Mouse (Mus musculus) CH12.LX (cell line): ENCODE results near the gene Zkscan14. TPM values are rescaled to one million over a fixed set of nuclear protein-coding genes. Genes with fewer than 3 reads are reported as not detected.
A peak's percentile ranks its signal among the peaks of the same experiment; 100 is the strongest.

Experiments
- DNase-seq: peaks from one replicate; pipeline ENCODE4 v3.0.0-alpha.2; 2013; ENCODE audit errors: extremely low read depth
- H3K27ac ChIP-seq: 2 replicates; pipeline ENCODE4 v1.5.1; 2012; ENCODE audit warnings: low read depth, mild to moderate bottlenecking, control low read depth, moderate library complexity; ENCODE audit not compliant: insufficient read depth
- H3K27me3 ChIP-seq: replicated peaks from 2 replicates; pipeline ENCODE3; 2012; ENCODE audit warnings: inconsistent platforms
- H3K36me3 ChIP-seq, 2 experiments: replicated peaks in 1 of 2; 2 replicates each; pipeline versions ENCODE3 to v1.6.1; 2012; ENCODE audit warnings: inconsistent platforms in 1 of 2, low read length in 1 of 2, mild to moderate bottlenecking in 1 of 2, mixed read lengths in 1 of 2, moderate library complexity in 1 of 2; ENCODE audit not compliant: control insufficient read depth in 1 of 2, insufficient read depth in 1 of 2
- H3K4me1 ChIP-seq, 2 experiments: 2 replicates each; pipeline ENCODE4 v1.6.1; 2012; ENCODE audit warnings: inconsistent platforms in 1 of 2, moderate library complexity in 1 of 2; ENCODE audit not compliant: insufficient read depth in 2 of 2, control insufficient read depth in 1 of 2
- H3K4me2 ChIP-seq: 2 replicates; pipeline ENCODE4 v1.6.1; 2012; ENCODE audit warnings: low read depth, mild to moderate bottlenecking, control low read depth; ENCODE audit not compliant: poor library complexity, insufficient read depth, severe bottlenecking
- H3K4me3 ChIP-seq, 3 experiments: fragments of 150-350 bp in 1 of 3; sonication (generic) in 1 of 3; replicated peaks in 1 of 3; 2 replicates each; pipeline versions ENCODE3 to v1.5.1; 2011 to 2012; ENCODE audit warnings: low read depth in 2 of 3, low read length in 2 of 3, mild to moderate bottlenecking in 2 of 3, moderate library complexity in 2 of 3, control low read depth in 1 of 3, improper control_type of control experiment in 1 of 3, inconsistent platforms in 1 of 3, mixed read lengths in 1 of 3; ENCODE audit not compliant: poor library complexity in 1 of 3
- H3K79me2 ChIP-seq: replicated peaks from 2 replicates; pipeline ENCODE4 v1.6.1; 2012; ENCODE audit warnings: mild to moderate bottlenecking, moderate library complexity; ENCODE audit not compliant: control insufficient read depth, poor library complexity, insufficient read depth, severe bottlenecking; ENCODE audit errors: extremely low read depth
- H3K9ac ChIP-seq: 2 replicates; pipeline ENCODE4 v1.6.1; 2012; ENCODE audit warnings: low read depth, mild to moderate bottlenecking, control low read depth, moderate library complexity; ENCODE audit not compliant: insufficient read depth
- H3K9me3 ChIP-seq: replicated peaks from 2 replicates; pipeline ENCODE3; 2012; ENCODE audit warnings: low read length, inconsistent platforms, mixed read lengths
- BHLHE40 ChIP-seq: IDR thresholded peaks from 2 replicates; pipeline ENCODE4 v1.6.1; 2011; ENCODE audit warnings: mild to moderate bottlenecking, low read depth, low read length, improper control_type of control experiment
- CHD1 ChIP-seq: IDR thresholded peaks from 2 replicates; pipeline ENCODE4 v1.6.1; 2012; ENCODE audit warnings: low read depth, low read length, improper control_type of control experiment, inconsistent platforms
- CHD2 ChIP-seq: IDR thresholded peaks from 2 replicates; pipeline ENCODE4 v1.6.1; 2011; ENCODE audit warnings: low read length, improper control_type of control experiment
- CTCF ChIP-seq, 2 experiments: IDR thresholded peaks in 1 of 2; conservative IDR thresholded peaks in 1 of 2; 2 replicates each; pipeline ENCODE4 v1.5.1; 2011 to 2012; ENCODE audit warnings: low read depth in 2 of 2, low read length in 2 of 2, improper control_type of control experiment in 1 of 2, inconsistent platforms in 1 of 2, mild to moderate bottlenecking in 1 of 2, moderate library complexity in 1 of 2
- ELF1 ChIP-seq: IDR thresholded peaks from 2 replicates; pipeline ENCODE4 v1.6.1; 2014; ENCODE audit warnings: low read depth, mild to moderate bottlenecking, inconsistent platforms, low read length, improper control_type of control experiment
- GABPA ChIP-seq: IDR thresholded peaks from 2 replicates; pipeline ENCODE4 v1.6.1; 2012; ENCODE audit warnings: low read depth, low read length, improper control_type of control experiment, inconsistent platforms; ENCODE audit not compliant: insufficient replicate concordance
- IRF4 ChIP-seq: IDR thresholded peaks from 2 replicates; pipeline ENCODE4 v1.6.1; 2014; ENCODE audit warnings: low read depth, mild to moderate bottlenecking, inconsistent platforms, low read length, improper control_type of control experiment
- JUN ChIP-seq: IDR thresholded peaks from 2 replicates; pipeline ENCODE4 v1.6.1; 2011; ENCODE audit warnings: low read depth, mild to moderate bottlenecking, low read length, improper control_type of control experiment, moderate library complexity; ENCODE audit not compliant: insufficient read depth
- KAT2A ChIP-seq: IDR thresholded peaks from 2 replicates; pipeline ENCODE4 v1.6.1; 2012; ENCODE audit warnings: low read length, improper control_type of control experiment, inconsistent platforms; ENCODE audit not compliant: insufficient replicate concordance
- MAFK ChIP-seq: IDR thresholded peaks from 2 replicates; pipeline ENCODE4 v1.6.1; 2011; ENCODE audit warnings: low read length, improper control_type of control experiment; ENCODE audit not compliant: insufficient replicate concordance
- MAX ChIP-seq: IDR thresholded peaks from 2 replicates; pipeline ENCODE4 v1.6.1; 2011; ENCODE audit warnings: low read length, improper control_type of control experiment
- MAZ ChIP-seq: IDR thresholded peaks from 2 replicates; pipeline ENCODE4 v1.6.1; 2012; ENCODE audit warnings: low read depth, mild to moderate bottlenecking, inconsistent platforms, low read length, improper control_type of control experiment, moderate library complexity
- MEF2A ChIP-seq: IDR thresholded peaks from 2 replicates; pipeline ENCODE4 v1.6.1; 2014; ENCODE audit warnings: low read depth, mild to moderate bottlenecking, inconsistent platforms, low read length, improper control_type of control experiment, borderline replicate concordance
- MXI1 ChIP-seq: IDR thresholded peaks from 2 replicates; pipeline ENCODE4 v1.6.1; 2011; ENCODE audit warnings: mild to moderate bottlenecking, low read depth, low read length, improper control_type of control experiment
- MYC ChIP-seq: IDR thresholded peaks from 2 replicates; pipeline ENCODE4 v1.6.1; 2011; ENCODE audit warnings: low read depth, mild to moderate bottlenecking, improper control_type of control experiment, low read length
- NELFE ChIP-seq: IDR thresholded peaks from 2 replicates; pipeline ENCODE4 v1.6.1; 2011; ENCODE audit warnings: low read depth, low read length, improper control_type of control experiment
- NRF1 ChIP-seq: IDR thresholded peaks from 2 replicates; pipeline ENCODE4 v1.6.1; 2014; ENCODE audit warnings: low read depth, mild to moderate bottlenecking, inconsistent platforms, low read length, improper control_type of control experiment, moderate library complexity
- POLR2A ChIP-seq: IDR thresholded peaks from 2 replicates; pipeline ENCODE4 v1.6.1; 2011; ENCODE audit warnings: low read depth, mild to moderate bottlenecking, improper control_type of control experiment, low read length
- POLR2AphosphoS2 ChIP-seq: IDR thresholded peaks from 2 replicates; pipeline ENCODE4 v1.6.1; 2011; ENCODE audit warnings: low read depth, low read length, improper control_type of control experiment
- RAD21 ChIP-seq: IDR thresholded peaks from 2 replicates; pipeline ENCODE4 v1.6.1; 2011; ENCODE audit warnings: low read depth, mild to moderate bottlenecking, low read length, improper control_type of control experiment, moderate library complexity
- RCOR1 ChIP-seq: conservative IDR thresholded peaks from 2 replicates; pipeline ENCODE4 v1.6.1; 2012; ENCODE audit warnings: low read depth, mild to moderate bottlenecking, inconsistent platforms, low read length, improper control_type of control experiment
- SIN3A ChIP-seq: IDR thresholded peaks from 2 replicates; pipeline ENCODE4 v1.6.1; 2012; ENCODE audit warnings: low read length, improper control_type of control experiment, inconsistent platforms
- SMC3 ChIP-seq: IDR thresholded peaks from 2 replicates; pipeline ENCODE4 v1.6.1; 2011; ENCODE audit warnings: low read depth, low read length, improper control_type of control experiment
- TBP ChIP-seq: conservative IDR thresholded peaks from 2 replicates; pipeline ENCODE4 v1.6.1; 2011; ENCODE audit warnings: low read depth, low read length, improper control_type of control experiment
- TCF12 ChIP-seq: IDR thresholded peaks from 2 replicates; pipeline ENCODE4 v1.6.1; 2014; ENCODE audit warnings: low read depth, mild to moderate bottlenecking, inconsistent platforms, low read length, improper control_type of control experiment
- UBTF ChIP-seq: IDR thresholded peaks from 2 replicates; pipeline ENCODE4 v1.6.1; 2012; ENCODE audit warnings: low read depth, mild to moderate bottlenecking, inconsistent platforms, low read length, improper control_type of control experiment, moderate library complexity
- USF1 ChIP-seq: IDR thresholded peaks from 2 replicates; pipeline ENCODE4 v1.6.1; 2014; ENCODE audit warnings: low read depth, mild to moderate bottlenecking, inconsistent platforms, low read length, improper control_type of control experiment
- ZKSCAN1 ChIP-seq: IDR thresholded peaks from 2 replicates; pipeline ENCODE4 v1.6.1; 2012; ENCODE audit warnings: low read depth, inconsistent platforms, low read length, improper control_type of control experiment, borderline replicate concordance
- ZMIZ1 ChIP-seq: IDR thresholded peaks from 2 replicates; pipeline ENCODE4 v1.6.1; 2012; ENCODE audit warnings: low read depth, mild to moderate bottlenecking, inconsistent platforms, low read length, improper control_type of control experiment
- ZNF384 ChIP-seq: IDR thresholded peaks from 2 replicates; pipeline ENCODE4 v1.6.1; 2012; ENCODE audit warnings: low read depth, low read length, improper control_type of control experiment, inconsistent platforms
- dilution Hi-C: fragments of 300-500 bp; cut with MboI; formaldehyde crosslinking; loops from 2 replicates; pipeline ENCODE4 v1.14.3; 2020; ENCODE audit warnings: low sequenced_read_pairs; ENCODE audit not compliant: extremely low pct_unique_long_range_greater_than_20kb, extremely low pct_ligation_motif_present
- in situ Hi-C: fragments of 300-500 bp; cut with MboI; formaldehyde crosslinking; loops from 3 replicates; pipeline ENCODE4 v1.14.3; 2019; ENCODE audit warnings: low sequenced_read_pairs, low pct_ligation_motif_present, low pct_unique_long_range_greater_than_20kb, mixed read lengths
- polyA plus RNA-seq: library from polyadenylated mRNA; unstranded; fragments of >175 nt; gene quantifications from 2 replicates; pipeline ENCODE4 v1.2.1, GENCODE M21; 2012; ENCODE audit warnings: low read depth; ENCODE audit not compliant: insufficient read length
- total RNA-seq, 2 experiments: library from RNA; depleted of rRNA; stranded (reverse); fragments of 300-350 nt in 1 of 2; fragments of >200 nt in 1 of 2; gene quantifications; 2 replicates each; pipeline ENCODE4 v1.2.3; 2012 to 2014

Zkscan14 gene
- total and polyA plus RNA-seq, 3 experiments: 10.1 to 12.1 (median 10.7) TPM

DNA sequence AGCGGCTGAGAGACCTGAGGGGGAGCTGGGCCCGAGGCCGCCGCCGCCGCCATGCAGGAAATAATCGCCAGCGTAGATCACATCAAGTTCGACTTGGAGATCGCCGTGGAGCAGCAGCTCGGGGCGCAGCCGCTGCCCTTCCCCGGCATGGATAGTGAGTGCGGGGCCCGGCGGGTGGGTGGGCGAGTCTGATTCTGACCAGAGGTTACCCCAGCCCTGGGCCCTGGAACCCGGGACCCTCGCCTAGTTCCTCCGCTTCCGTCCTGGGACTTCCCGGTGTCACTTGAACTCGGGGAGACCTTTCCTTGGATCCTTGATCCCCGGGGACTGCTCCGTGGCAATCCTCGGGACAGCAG lies 34.4 kb downstream of the Zkscan14 start:
- H3K9ac ChIP-seq: peak overlapping the region; percentile 78
- peak overlapping the region; percentile 79 to 94 (median 81) for H3K4me3 ChIP-seq
- TF ChIP-seq NELFE: no peak
- TF ChIP-seq MXI1: peak; percentile 3; the same call in 1 of the 2 replicates
- TF ChIP-seq MAX: no peak
- TF ChIP-seq, all 38 proteins: peak for 1
- H3K27ac ChIP-seq: no peak overlapping the region; the same call in 1 of the 2 replicates
- H3K36me3 ChIP-seq: peaks cover 32 to 54% of the 10 kb centered on the region in 2 experiments
- peaks cover 45% of the 10 kb centered on the region for H3K79me2 ChIP-seq
- dilution Hi-C loops (no loop called here), in situ Hi-C loops (no loop called here)
- no peak for DNase-seq
- H3K27me3 ChIP-seq: no peaks in the 10 kb centered on the region
- no peaks in the 10 kb centered on the region for H3K9me3 ChIP-seq
- peaks cover 4 to 21% of the 10 kb centered on the region in 2 experiments for H3K4me1 ChIP-seq
- H3K4me2 ChIP-seq: peak overlapping the region; percentile 58; the same call in 1 of the 2 replicates

DNA sequence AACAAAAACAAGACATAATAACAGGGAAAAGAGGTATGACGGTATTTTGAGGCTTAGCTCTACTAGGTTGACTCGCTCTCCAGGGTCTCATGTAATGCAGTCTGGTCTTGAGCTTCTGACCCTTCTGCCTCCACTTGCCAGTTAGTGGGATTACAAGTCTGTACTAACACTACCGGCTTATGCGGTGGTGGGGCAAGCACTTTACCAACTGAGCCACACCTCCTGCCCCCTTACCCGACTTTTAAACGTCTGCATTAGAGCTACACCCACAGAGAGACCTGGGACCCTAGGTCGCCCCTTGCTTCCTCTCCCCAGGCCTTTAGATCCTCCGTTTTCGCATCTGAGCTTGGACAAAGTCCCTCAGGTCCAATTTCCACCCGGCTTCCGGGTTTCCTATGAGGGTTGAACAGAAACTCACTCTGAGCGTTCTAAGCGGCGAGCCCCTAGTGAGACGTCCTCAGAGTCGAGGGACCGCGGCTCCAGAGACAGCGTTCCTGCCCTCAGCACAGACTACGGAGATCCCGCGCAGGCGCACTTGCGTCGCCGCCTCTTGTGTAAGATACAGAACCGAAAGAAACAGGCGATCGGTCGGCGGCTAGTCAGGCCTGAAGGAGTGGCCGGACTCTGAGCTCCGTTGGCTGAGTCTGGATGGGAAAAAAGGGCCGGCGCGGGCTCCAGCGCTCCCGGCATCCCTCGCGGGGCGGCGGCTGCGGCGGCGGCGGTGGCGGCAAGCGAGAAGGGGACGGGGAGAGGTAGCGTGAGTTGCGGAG lies 34.9 kb downstream of the Zkscan14 start, which contains the start of the genes Ptcd1 and Cpsf4:
Gene Ptcd1 (minus strand): TSS at position 573 of the 770 bp plus-strand sequence.
Gene Cpsf4 (plus strand): TSS at position 678 of the 770 bp plus-strand sequence.
- Histone ChIP-seq H3K36me3 (peaks cover 32 to 53% of the 10 kb centered on the region in 2 experiments), H3K27ac (peak within 1 kb of the TSS; percentile 45), H3K4me3 (peak within 1 kb of the TSS; percentile 81 to 94 (median 90)), H3K79me2 (peaks cover 42% of the 10 kb centered on the region), H3K4me2 (peak within 1 kb of the TSS; percentile 84), H3K27me3 (no peaks in the 10 kb centered on the region), H3K9me3 (no peaks in the 10 kb centered on the region), H3K9ac (peak within 1 kb of the TSS; percentile 91), H3K4me1 (peaks cover 4 to 21% of the 10 kb centered on the region in 2 experiments)
- in situ Hi-C loops (no loop called here), dilution Hi-C loops (no loop called here)
- DNase-seq: peak; percentile 98
- peak; percentile 82 for TF ChIP-seq TCF12
- TF ChIP-seq RCOR1: no peak
- peak; percentile 94 for TF ChIP-seq NRF1
- TF ChIP-seq MAZ: no peak; the same call in 1 of the 2 replicates
- peak; percentile 36; the same call in 1 of the 2 replicates for TF ChIP-seq UBTF
- no peak; the same call in 1 of the 2 replicates for TF ChIP-seq CHD2
- no peak for TF ChIP-seq SMC3
- TF ChIP-seq NELFE: peak; percentile 83
- no peak for TF ChIP-seq JUN
- TF ChIP-seq MAFK: no peak
- TF ChIP-seq CTCF (conservative IDR thresholded peaks at IDR 0.05 in 1 of 2, IDR thresholded peaks at IDR 0.05 in 1 of 2; ENCODE audit: low read depth in 2 of 2, low read length in 2 of 2): no peak
- TF ChIP-seq USF1: no peak
- peak; percentile 64; the same call in 1 of the 2 replicates for TF ChIP-seq POLR2AphosphoS2
- peak; percentile 67 for TF ChIP-seq ZNF384
- TF ChIP-seq POLR2A: peak; percentile 94
- peak; percentile 86 for TF ChIP-seq MXI1
- peak; percentile 61; the same call in 1 of the 2 replicates for TF ChIP-seq GABPA
- TF ChIP-seq MYC: no peak
- peak; percentile 69; the same call in 1 of the 2 replicates for TF ChIP-seq TBP
- TF ChIP-seq IRF4: peak; percentile 94
- TF ChIP-seq CHD1: no peak
- TF ChIP-seq BHLHE40: no peak; the same call in 1 of the 2 replicates
- TF ChIP-seq SIN3A: peak; percentile 100
- TF ChIP-seq MEF2A: peak; percentile 86
- TF ChIP-seq ELF1: peak; percentile 66
- TF ChIP-seq KAT2A: peak; percentile 87; the same call in 1 of the 2 replicates
- no peak for TF ChIP-seq RAD21
- no peak for TF ChIP-seq ZKSCAN1
- TF ChIP-seq ZMIZ1: peak; percentile 68; the same call in 1 of the 2 replicates
